Mouse (Mus musculus): Measurements from ENCODE around the gene Neo1.

- TF ChIP-seq POLR2A (IDR thresholded peaks at IDR 0.05; ENCODE audit: low read depth, low read length) (no peak), CTCF (conservative IDR thresholded peaks at IDR 0.05; ENCODE audit: insufficient read depth, insufficient read length, low read depth, low read length) (no peak)
Measured at GRCm38 (mm10) chr9:58979034-58979433, 57.2 kb downstream of the Neo1 start.
